Mouse (Mus musculus) neural tube, embryonic 12.5 days (tissue): ENCODE measurements around the gene Cfap100. TPM values are rescaled to one million over a fixed set of nuclear protein-coding genes. Genes with fewer than 3 reads are reported as not detected.

Experiments
- ATAC-seq: fragments of 200-750 bp; cut with Nextera tagmentation; 2 replicates; pipeline ENCODE4 v1.8.0; 2017; ENCODE audit warnings: low read depth, mild to moderate bottlenecking, moderate TSS enrichment, moderate library complexity; ENCODE audit not compliant: low FRiP score
- H3K27ac ChIP-seq: fragments of 300-500 bp; sonication (generic); 2 replicates; pipeline ENCODE4 v1.5.1; 2016
- H3K27me3 ChIP-seq: fragments of 300-500 bp; sonication (generic); replicated peaks from 2 replicates; pipeline ENCODE4 v1.6.1; 2016; ENCODE audit warnings: mild to moderate bottlenecking
- H3K36me3 ChIP-seq: fragments of 300-500 bp; sonication (generic); 2 replicates; pipeline ENCODE4 v1.6.1; 2016; ENCODE audit warnings: mild to moderate bottlenecking
- H3K4me1 ChIP-seq: fragments of 300-500 bp; sonication (generic); 2 replicates; pipeline ENCODE4 v1.6.1; 2016
- H3K4me2 ChIP-seq: fragments of 300-500 bp; sonication (generic); replicated peaks from 2 replicates; pipeline ENCODE4 v1.6.1; 2016; ENCODE audit warnings: mild to moderate bottlenecking
- H3K4me3 ChIP-seq: fragments of 300-500 bp; sonication (generic); 2 replicates; pipeline ENCODE4 v1.5.1; 2016
- H3K9ac ChIP-seq: fragments of 300-500 bp; sonication (generic); 2 replicates; pipeline ENCODE4 v1.6.1; 2016; ENCODE audit warnings: mild to moderate bottlenecking
- H3K9me3 ChIP-seq: fragments of 300-500 bp; sonication (generic); 2 replicates; pipeline ENCODE4 v1.6.1; 2016; ENCODE audit warnings: mild to moderate bottlenecking
- WGBS: fragments of 180-500 bp; shearing (Covaris S2); methylation state at CpG from one replicate; pipeline ENCODE4 v1.1.7; 2016; 5-methylcytosine and 5-hydroxymethylcytosine counted together
- polyA plus RNA-seq: library from polyadenylated mRNA; unstranded; fragments of >200 nt; fragmentation: Nextera tagmentation; extraction: Ambion mirVana; gene quantifications from 2 replicates; pipeline ENCODE4 v1.2.1, GENCODE M21; 2016

Gene Cfap100
- polyA plus RNA-seq, 1 experiment from 2014 or later: 2.9 TPM

- Histone ChIP-seq H3K36me3 (peaks cover 17% of the 10 kb centered on the region), H3K4me2 (peak within 1 kb of the TSS; percentile 98), H3K9ac (peak within 1 kb of the TSS; percentile 88), H3K9me3 (no peaks in the 10 kb centered on the region), H3K27ac (peak within 1 kb of the TSS; percentile 57), H3K27me3 (no peaks in the 10 kb centered on the region), H3K4me3 (peak within 1 kb of the TSS; percentile 96), H3K4me1 (peaks cover 22% of the 10 kb centered on the region)
- peak; percentile 98 for ATAC-seq
- 6% methylated on average over 41 of the region's 41 CpGs for WGBS
These were observed 59.4 kb downstream of the Cfap100 start, which contains the start of gene Zxdc for GRCm38 (mm10) chr6:90368976-90369724. TSS of gene Zxdc (plus strand) at chr6:90369492.

- H3K36me3 ChIP-seq: no peaks in the 10 kb centered on the region
- H3K27ac ChIP-seq: no peak overlapping the region
- H3K4me3 ChIP-seq: no peak overlapping the region
- H3K4me2 ChIP-seq: no peak overlapping the region
- no peaks in the 10 kb centered on the region for H3K9me3 ChIP-seq
- no peaks in the 10 kb centered on the region for H3K4me1 ChIP-seq
- no peaks in the 10 kb centered on the region for H3K27me3 ChIP-seq
- WGBS: 85% methylated on average over 5 of the region's 5 CpGs
- H3K9ac ChIP-seq: no peak overlapping the region
- ATAC-seq: no peak
These were observed 65.3 kb downstream of the Cfap100 start for GRCm38 (mm10) chr6:90363301-90363700.

GRCm38 (mm10) chr6:90360922-90361614 is 67.5 kb downstream of the Cfap100 start:
- Histone ChIP-seq H3K4me2 (no peak overlapping the region), H3K36me3 (no peaks in the 10 kb centered on the region), H3K9me3 (no peaks in the 10 kb centered on the region), H3K27ac (no peak overlapping the region), H3K4me1 (no peaks in the 10 kb centered on the region), H3K4me3 (no peak overlapping the region), H3K27me3 (no peaks in the 10 kb centered on the region), H3K9ac (no peak overlapping the region)
- WGBS: 86% methylated on average over 6 of the region's 6 CpGs
- no peak for ATAC-seq

- Histone ChIP-seq H3K27ac (no peak overlapping the region), H3K4me2 (no peak overlapping the region), H3K9me3 (no peaks in the 10 kb centered on the region), H3K4me3 (no peak overlapping the region), H3K27me3 (no peaks in the 10 kb centered on the region), H3K36me3 (no peaks in the 10 kb centered on the region), H3K9ac (no peak overlapping the region), H3K4me1 (no peaks in the 10 kb centered on the region)
- no peak; the same call in 1 of the 2 replicates for ATAC-seq
- WGBS: 69% methylated on average over 7 of the region's 7 CpGs
These were observed 68.4 kb downstream of the Cfap100 start for GRCm38 (mm10) chr6:90360024-90360781.

GRCm38 (mm10) chr6:90359445-90359844 is 69.2 kb downstream of the Cfap100 start:
- Histone ChIP-seq H3K4me2 (no peak overlapping the region), H3K9ac (no peak overlapping the region), H3K4me1 (no peaks in the 10 kb centered on the region), H3K36me3 (no peaks in the 10 kb centered on the region), H3K9me3 (no peaks in the 10 kb centered on the region), H3K27me3 (no peaks in the 10 kb centered on the region), H3K27ac (no peak overlapping the region), H3K4me3 (no peak overlapping the region)
- 71% methylated on average over 2 of the region's 2 CpGs for WGBS
- ATAC-seq: no peak

GRCm38 (mm10) chr6:90358142-90358541 is 70.5 kb downstream of the Cfap100 start:
- Histone ChIP-seq H3K4me1 (no peaks in the 10 kb centered on the region), H3K9me3 (no peaks in the 10 kb centered on the region), H3K9ac (no peak overlapping the region), H3K4me2 (no peak overlapping the region), H3K36me3 (no peaks in the 10 kb centered on the region), H3K27ac (no peak overlapping the region), H3K27me3 (no peaks in the 10 kb centered on the region), H3K4me3 (no peak overlapping the region)
- ATAC-seq: no peak
- 78% methylated on average over 5 of the region's 5 CpGs for WGBS

Other genes with a start within 250 kb of the Cfap100 start
- gene V1ra8, start 226.0 kb downstream of the Cfap100 start, polyA plus RNA-seq: not detected in 2 replicates
- gene Vmn1r53, start 204.4 kb downstream of the Cfap100 start, polyA plus RNA-seq: not detected in 2 replicates
- not detected in 2 replicates for gene Vmn1r54, start 182.5 kb downstream of the Cfap100 start, polyA plus RNA-seq
- not detected in 2 replicates for gene BC048671, start 127.6 kb downstream of the Cfap100 start, polyA plus RNA-seq
- gene Chst13, start 103.6 kb downstream of the Cfap100 start, polyA plus RNA-seq: not detected in 2 replicates
- gene Uroc1, start 95.5 kb downstream of the Cfap100 start, polyA plus RNA-seq: not detected in 2 replicates
- 13.0 and 13.3 TPM in 2 replicates for gene Zxdc, start 59.3 kb downstream of the Cfap100 start, polyA plus RNA-seq
- 6.1 and 6.6 TPM in 2 replicates for gene Klf15, start 33.8 kb upstream of the Cfap100 start, polyA plus RNA-seq
- 9.5 and 9.7 TPM in 2 replicates for gene Aldh1l1, start 57.6 kb upstream of the Cfap100 start, polyA plus RNA-seq
- gene Slc41a3, start 175.9 kb upstream of the Cfap100 start, polyA plus RNA-seq: 4.0 and 4.1 TPM in 2 replicates